Mouse (Mus musculus): ENCODE results near the gene 1110008P14Rik. TPM values are rescaled to one million over a fixed set of nuclear protein-coding genes. Genes with fewer than 3 reads are reported as not detected.

1110008P14Rik gene
- polyA plus RNA-seq, 1 experiment from 2014 or later: 89.4 TPM

GRCm38 (mm10) chr2:32329531-32329930 lies 52.2 kb downstream of the 1110008P14Rik start:
- no peak for TF ChIP-seq CTCF (IDR thresholded peaks at IDR 0.05)
- H3K27me3 ChIP-seq: no peaks in the 10 kb centered on the region
- in situ Hi-C loops (cut with MboI; ENCODE audit: low pct_unique_long_range_greater_than_20kb): no loop called here
- ChIA-PET POLR2A (no interaction called here), CTCF (no interaction called here)
- ATAC-seq (no peak), DNase-seq (ENCODE audit: low read depth, low spot score) (no peak)

- H3K27me3 ChIP-seq: no peaks in the 10 kb centered on the region
- ATAC-seq: no peak
- no peak for DNase-seq (ENCODE audit: low read depth, low spot score)
- ChIA-PET POLR2A (no interaction called here), CTCF (no interaction called here)
- in situ Hi-C loops (cut with MboI; ENCODE audit: low pct_unique_long_range_greater_than_20kb): no loop called here
- no peak for TF ChIP-seq CTCF (IDR thresholded peaks at IDR 0.05)
Measured at GRCm38 (mm10) chr2:32328911-32329460, 52.8 kb downstream of the 1110008P14Rik start.

- no peak for ATAC-seq
- ChIA-PET POLR2A (no interaction called here), CTCF (no interaction called here)
- no peak for DNase-seq (ENCODE audit: low read depth, low spot score)
- no peak for TF ChIP-seq CTCF (IDR thresholded peaks at IDR 0.05)
- in situ Hi-C loops (cut with MboI; ENCODE audit: low pct_unique_long_range_greater_than_20kb): no loop called here
- H3K27me3 ChIP-seq: no peaks in the 10 kb centered on the region
Measured at GRCm38 (mm10) chr2:32327200-32327599, 54.5 kb downstream of the 1110008P14Rik start.

Other genes with a start within 250 kb of the 1110008P14Rik start
- gene Prrc2b, start 230.9 kb downstream of the 1110008P14Rik start, polyA plus RNA-seq (2021): 81.9 TPM
- 32.1 TPM for gene Pomt1, start 145.3 kb downstream of the 1110008P14Rik start, polyA plus RNA-seq (2021)
- 67.5 TPM for gene Uck1, start 121.8 kb downstream of the 1110008P14Rik start, polyA plus RNA-seq (2021)
- gene Golga2, start 94.6 kb downstream of the 1110008P14Rik start, polyA plus RNA-seq (2021): 70.8 TPM
- 400 TPM for gene Swi5, start 93.9 kb downstream of the 1110008P14Rik start, polyA plus RNA-seq (2021)
- gene Ciz1, start 29.6 kb downstream of the 1110008P14Rik start, polyA plus RNA-seq (2021): 69.7 TPM
- 18.0 TPM for gene Dnm1, start 28.6 kb downstream of the 1110008P14Rik start, polyA plus RNA-seq (2021)
- 98.7 TPM for gene Lcn2, start 6.3 kb upstream of the 1110008P14Rik start, polyA plus RNA-seq (2021)
- gene Ptges2, start 14.0 kb upstream of the 1110008P14Rik start, polyA plus RNA-seq (2021): 53.1 TPM
- gene Naif1, start 68.5 kb upstream of the 1110008P14Rik start, polyA plus RNA-seq (2021): 5.9 TPM
- gene Slc25a25, start 69.5 kb upstream of the 1110008P14Rik start, polyA plus RNA-seq (2021): 18.5 TPM
- 11.8 TPM for gene Fam102a, start 153.4 kb upstream of the 1110008P14Rik start, polyA plus RNA-seq (2021)
- 59.3 TPM for gene Dpm2, start 188.9 kb upstream of the 1110008P14Rik start, polyA plus RNA-seq (2021)
- 0.47 TPM for gene Pip5kl1, start 192.9 kb upstream of the 1110008P14Rik start, polyA plus RNA-seq (2021)
- 0.08 TPM for gene 9430097D07Rik, start 193.7 kb upstream of the 1110008P14Rik start, polyA plus RNA-seq (2021)
- gene St6galnac4, start 205.2 kb upstream of the 1110008P14Rik start, polyA plus RNA-seq (2021): 28.8 TPM
- 38.2 TPM for gene St6galnac6, start 217.8 kb upstream of the 1110008P14Rik start, polyA plus RNA-seq (2021)
- gene Ak1, start 239.8 kb upstream of the 1110008P14Rik start, polyA plus RNA-seq (2021): 99.0 TPM